Mouse (Mus musculus): ENCODE measurements around the gene Zdhhc14.

DNA sequence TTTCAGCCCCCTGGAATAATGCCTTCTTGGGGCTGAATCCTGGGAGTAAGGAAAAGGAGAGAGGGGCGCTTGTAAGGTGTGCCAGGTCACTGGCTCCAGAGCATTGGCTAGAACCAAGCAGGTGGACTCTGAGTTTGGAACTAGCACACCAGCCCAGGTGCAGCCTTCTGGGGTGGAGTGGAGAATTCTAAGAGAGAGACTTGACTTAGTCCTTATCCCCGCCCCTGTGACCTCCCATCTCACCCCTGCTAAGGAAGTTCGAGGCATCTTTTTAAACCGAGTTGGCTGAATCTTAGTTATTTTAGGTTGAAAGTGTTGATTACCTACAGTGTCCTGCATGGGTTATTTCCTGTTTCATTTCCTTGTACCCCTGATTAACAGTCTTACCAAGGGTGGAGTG lies 1.5 kb downstream of the Zdhhc14 start:
- TF ChIP-seq CTCF (IDR thresholded peaks at IDR 0.05; ENCODE audit: extremely low read depth, insufficient read length, insufficient replicate concordance, low read depth, low read length) (no peak), POLR2A (IDR thresholded peaks at IDR 0.05; ENCODE audit: low read depth, low read length) (no peak)

Measured in small intestine, adult 2 months (tissue).